Mouse (Mus musculus) CH12.LX (cell line): Measurements from ENCODE around the gene Traf1. TPM values are rescaled to one million over a fixed set of nuclear protein-coding genes. Genes with fewer than 3 reads are reported as not detected.

Experiments
- DNase-seq: peaks from one replicate; pipeline ENCODE4 v3.0.0-alpha.2; 2013; ENCODE audit errors: extremely low read depth
- H3K27ac ChIP-seq: 2 replicates; pipeline ENCODE4 v1.5.1; 2012; ENCODE audit warnings: low read depth, mild to moderate bottlenecking, control low read depth, moderate library complexity; ENCODE audit not compliant: insufficient read depth
- H3K27me3 ChIP-seq: replicated peaks from 2 replicates; pipeline ENCODE3; 2012; ENCODE audit warnings: inconsistent platforms
- H3K36me3 ChIP-seq, 2 experiments: replicated peaks in 1 of 2; 2 replicates each; pipeline versions ENCODE3 to v1.6.1; 2012; ENCODE audit warnings: inconsistent platforms in 1 of 2, low read length in 1 of 2, mild to moderate bottlenecking in 1 of 2, mixed read lengths in 1 of 2, moderate library complexity in 1 of 2; ENCODE audit not compliant: control insufficient read depth in 1 of 2, insufficient read depth in 1 of 2
- H3K4me1 ChIP-seq, 2 experiments: 2 replicates each; pipeline ENCODE4 v1.6.1; 2012; ENCODE audit warnings: inconsistent platforms in 1 of 2, moderate library complexity in 1 of 2; ENCODE audit not compliant: insufficient read depth in 2 of 2, control insufficient read depth in 1 of 2
- H3K4me2 ChIP-seq: 2 replicates; pipeline ENCODE4 v1.6.1; 2012; ENCODE audit warnings: low read depth, mild to moderate bottlenecking, control low read depth; ENCODE audit not compliant: poor library complexity, insufficient read depth, severe bottlenecking
- H3K4me3 ChIP-seq, 3 experiments: fragments of 150-350 bp in 1 of 3; sonication (generic) in 1 of 3; replicated peaks in 1 of 3; 2 replicates each; pipeline versions ENCODE3 to v1.5.1; 2011 to 2012; ENCODE audit warnings: low read depth in 2 of 3, low read length in 2 of 3, mild to moderate bottlenecking in 2 of 3, moderate library complexity in 2 of 3, control low read depth in 1 of 3, improper control_type of control experiment in 1 of 3, inconsistent platforms in 1 of 3, mixed read lengths in 1 of 3; ENCODE audit not compliant: poor library complexity in 1 of 3
- H3K79me2 ChIP-seq: replicated peaks from 2 replicates; pipeline ENCODE4 v1.6.1; 2012; ENCODE audit warnings: mild to moderate bottlenecking, moderate library complexity; ENCODE audit not compliant: control insufficient read depth, poor library complexity, insufficient read depth, severe bottlenecking; ENCODE audit errors: extremely low read depth
- H3K9ac ChIP-seq: 2 replicates; pipeline ENCODE4 v1.6.1; 2012; ENCODE audit warnings: low read depth, mild to moderate bottlenecking, control low read depth, moderate library complexity; ENCODE audit not compliant: insufficient read depth
- H3K9me3 ChIP-seq: replicated peaks from 2 replicates; pipeline ENCODE3; 2012; ENCODE audit warnings: low read length, inconsistent platforms, mixed read lengths
- ELF1 ChIP-seq: IDR thresholded peaks from 2 replicates; pipeline ENCODE4 v1.6.1; 2014; ENCODE audit warnings: low read depth, mild to moderate bottlenecking, inconsistent platforms, low read length, improper control_type of control experiment
- EP300 ChIP-seq: IDR thresholded peaks from 2 replicates; pipeline ENCODE4 v1.6.1; 2011; ENCODE audit warnings: low read length, improper control_type of control experiment
- ETS1 ChIP-seq: conservative IDR thresholded peaks from 2 replicates; pipeline ENCODE4 v1.6.1; 2012; ENCODE audit warnings: low read depth, mild to moderate bottlenecking, inconsistent platforms, low read length, improper control_type of control experiment, moderate library complexity
- GABPA ChIP-seq: IDR thresholded peaks from 2 replicates; pipeline ENCODE4 v1.6.1; 2012; ENCODE audit warnings: low read depth, low read length, improper control_type of control experiment, inconsistent platforms; ENCODE audit not compliant: insufficient replicate concordance
- HCFC1 ChIP-seq: IDR thresholded peaks from 2 replicates; pipeline ENCODE4 v1.6.1; 2012; ENCODE audit warnings: low read depth, mild to moderate bottlenecking, inconsistent platforms, low read length, improper control_type of control experiment
- IRF4 ChIP-seq: IDR thresholded peaks from 2 replicates; pipeline ENCODE4 v1.6.1; 2014; ENCODE audit warnings: low read depth, mild to moderate bottlenecking, inconsistent platforms, low read length, improper control_type of control experiment
- JUN ChIP-seq: IDR thresholded peaks from 2 replicates; pipeline ENCODE4 v1.6.1; 2011; ENCODE audit warnings: low read depth, mild to moderate bottlenecking, low read length, improper control_type of control experiment, moderate library complexity; ENCODE audit not compliant: insufficient read depth
- MAX ChIP-seq: IDR thresholded peaks from 2 replicates; pipeline ENCODE4 v1.6.1; 2011; ENCODE audit warnings: low read length, improper control_type of control experiment
- MYC ChIP-seq: IDR thresholded peaks from 2 replicates; pipeline ENCODE4 v1.6.1; 2011; ENCODE audit warnings: low read depth, mild to moderate bottlenecking, improper control_type of control experiment, low read length
- NELFE ChIP-seq: IDR thresholded peaks from 2 replicates; pipeline ENCODE4 v1.6.1; 2011; ENCODE audit warnings: low read depth, low read length, improper control_type of control experiment
- POLR2A ChIP-seq: IDR thresholded peaks from 2 replicates; pipeline ENCODE4 v1.6.1; 2011; ENCODE audit warnings: low read depth, mild to moderate bottlenecking, improper control_type of control experiment, low read length
- POLR2AphosphoS2 ChIP-seq: IDR thresholded peaks from 2 replicates; pipeline ENCODE4 v1.6.1; 2011; ENCODE audit warnings: low read depth, low read length, improper control_type of control experiment
- RCOR1 ChIP-seq: conservative IDR thresholded peaks from 2 replicates; pipeline ENCODE4 v1.6.1; 2012; ENCODE audit warnings: low read depth, mild to moderate bottlenecking, inconsistent platforms, low read length, improper control_type of control experiment
- SMC3 ChIP-seq: IDR thresholded peaks from 2 replicates; pipeline ENCODE4 v1.6.1; 2011; ENCODE audit warnings: low read depth, low read length, improper control_type of control experiment
- TCF12 ChIP-seq: IDR thresholded peaks from 2 replicates; pipeline ENCODE4 v1.6.1; 2014; ENCODE audit warnings: low read depth, mild to moderate bottlenecking, inconsistent platforms, low read length, improper control_type of control experiment
- USF1 ChIP-seq: IDR thresholded peaks from 2 replicates; pipeline ENCODE4 v1.6.1; 2014; ENCODE audit warnings: low read depth, mild to moderate bottlenecking, inconsistent platforms, low read length, improper control_type of control experiment
- ZKSCAN1 ChIP-seq: IDR thresholded peaks from 2 replicates; pipeline ENCODE4 v1.6.1; 2012; ENCODE audit warnings: low read depth, inconsistent platforms, low read length, improper control_type of control experiment, borderline replicate concordance
- ZMIZ1 ChIP-seq: IDR thresholded peaks from 2 replicates; pipeline ENCODE4 v1.6.1; 2012; ENCODE audit warnings: low read depth, mild to moderate bottlenecking, inconsistent platforms, low read length, improper control_type of control experiment
- ZNF384 ChIP-seq: IDR thresholded peaks from 2 replicates; pipeline ENCODE4 v1.6.1; 2012; ENCODE audit warnings: low read depth, low read length, improper control_type of control experiment, inconsistent platforms
- dilution Hi-C: fragments of 300-500 bp; cut with MboI; formaldehyde crosslinking; loops from 2 replicates; pipeline ENCODE4 v1.14.3; 2020; ENCODE audit warnings: low sequenced_read_pairs; ENCODE audit not compliant: extremely low pct_unique_long_range_greater_than_20kb, extremely low pct_ligation_motif_present
- in situ Hi-C: fragments of 300-500 bp; cut with MboI; formaldehyde crosslinking; loops from 3 replicates; pipeline ENCODE4 v1.14.3; 2019; ENCODE audit warnings: low sequenced_read_pairs, low pct_ligation_motif_present, low pct_unique_long_range_greater_than_20kb, mixed read lengths
- polyA plus RNA-seq: library from polyadenylated mRNA; unstranded; fragments of >175 nt; gene quantifications from 2 replicates; pipeline ENCODE4 v1.2.1, GENCODE M21; 2012; ENCODE audit warnings: low read depth; ENCODE audit not compliant: insufficient read length
- total RNA-seq, 2 experiments: library from RNA; depleted of rRNA; stranded (reverse); fragments of 300-350 nt in 1 of 2; fragments of >200 nt in 1 of 2; gene quantifications; 2 replicates each; pipeline ENCODE4 v1.2.3; 2012 to 2014

Traf1 gene
- total and polyA plus RNA-seq, 3 experiments: 47.9 to 151 (median 66.9) TPM

DNA sequence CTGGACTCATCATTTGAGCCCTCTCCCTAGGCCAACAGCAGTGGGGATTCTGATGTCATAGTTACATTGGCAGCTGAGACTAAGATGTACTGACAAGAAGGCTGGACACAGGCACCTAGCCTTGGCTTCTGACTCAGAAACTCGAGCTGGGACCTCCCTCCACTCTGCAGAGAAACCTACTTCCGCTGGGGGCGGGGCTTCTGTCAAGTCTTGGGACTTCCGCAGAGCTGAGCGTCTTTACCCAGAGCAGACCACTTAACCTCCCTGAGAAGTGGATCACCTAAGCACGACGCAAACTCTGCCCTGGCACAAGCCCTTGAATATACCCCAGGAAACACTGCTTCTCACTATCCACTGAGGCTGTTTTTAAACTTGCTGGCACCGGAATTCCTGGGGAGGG lies 16.8 kb downstream of the Traf1 start:
- no peaks in the 10 kb centered on the region for H3K9me3 ChIP-seq
- TF ChIP-seq GABPA: no peak
- TF ChIP-seq ELF1: peak; percentile 66
- H3K27me3 ChIP-seq: no peaks in the 10 kb centered on the region
- H3K79me2 ChIP-seq: peaks cover 12% of the 10 kb centered on the region
- H3K9ac ChIP-seq: no peak overlapping the region
- H3K27ac ChIP-seq: no peak overlapping the region
- no peak overlapping the region for H3K4me2 ChIP-seq
- H3K4me1 ChIP-seq: peaks cover 23 to 74% of the 10 kb centered on the region in 2 experiments
- dilution Hi-C loops (no loop called here), in situ Hi-C loops (no loop called here)
- peaks cover 74 to 83% of the 10 kb centered on the region in 2 experiments for H3K36me3 ChIP-seq
- H3K4me3 ChIP-seq: no peak overlapping the region
- DNase-seq: peak; percentile 84

DNA sequence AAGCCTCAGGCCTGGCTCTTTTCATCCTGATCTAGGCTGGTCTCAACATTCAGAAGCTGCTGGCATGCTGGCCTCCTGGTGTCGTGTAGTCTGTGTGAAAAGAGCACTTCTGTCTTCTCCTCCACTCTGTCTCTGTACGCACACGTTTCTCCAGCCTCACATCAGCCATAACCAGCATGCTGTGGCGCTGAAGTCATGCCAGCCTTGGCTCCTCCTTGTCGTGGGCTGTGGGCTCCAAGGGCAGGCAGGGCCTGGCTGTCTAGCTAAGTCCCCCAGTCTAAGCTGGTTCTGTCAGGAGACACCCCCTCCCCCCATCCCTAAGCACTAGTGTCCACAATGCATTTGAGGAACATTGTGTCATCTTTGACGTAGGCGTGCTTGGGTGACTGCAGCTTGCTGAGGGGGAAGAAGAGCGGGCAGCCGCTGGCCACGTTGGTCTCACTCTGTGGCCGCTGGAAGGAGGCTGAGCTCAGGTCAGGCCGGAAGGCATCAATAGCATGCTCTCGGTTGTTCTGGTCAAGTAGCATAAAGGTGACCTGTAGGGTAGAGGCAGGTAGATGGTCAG lies 17.9 kb downstream of the Traf1 start:
- no peak for DNase-seq
- peak overlapping the region; percentile 2; the same call in 1 of the 2 replicates for H3K27ac ChIP-seq
- peaks cover 2% of the 10 kb centered on the region; the same call in 1 of the 2 replicates for H3K79me2 ChIP-seq
- dilution Hi-C loops: no loop called here
- peaks cover 33 to 76% of the 10 kb centered on the region in 2 experiments for H3K4me1 ChIP-seq
- H3K4me2 ChIP-seq: no peak overlapping the region
- no peaks in the 10 kb centered on the region for H3K9me3 ChIP-seq
- no peaks in the 10 kb centered on the region for H3K27me3 ChIP-seq
- H3K36me3 ChIP-seq: peaks cover 63 to 71% of the 10 kb centered on the region in 2 experiments
- in situ Hi-C loops: no loop called here
- TF ChIP-seq RCOR1 (no peak), ZNF384 (no peak), NELFE (no peak), EP300 (no peak), HCFC1 (no peak), IRF4 (no peak), POLR2A (no peak; the same call in 1 of the 2 replicates), MAX (no peak), JUN (no peak), TCF12 (no peak), SMC3 (no peak), POLR2AphosphoS2 (no peak), ETS1 (no peak), USF1 (no peak), ZMIZ1 (no peak), ZKSCAN1 (no peak), MYC (no peak)
- H3K9ac ChIP-seq: no peak overlapping the region
- no peak overlapping the region for H3K4me3 ChIP-seq
